Mouse (Mus musculus): ENCODE data around the gene Mxra7.

Gene Mxra7

DNA sequence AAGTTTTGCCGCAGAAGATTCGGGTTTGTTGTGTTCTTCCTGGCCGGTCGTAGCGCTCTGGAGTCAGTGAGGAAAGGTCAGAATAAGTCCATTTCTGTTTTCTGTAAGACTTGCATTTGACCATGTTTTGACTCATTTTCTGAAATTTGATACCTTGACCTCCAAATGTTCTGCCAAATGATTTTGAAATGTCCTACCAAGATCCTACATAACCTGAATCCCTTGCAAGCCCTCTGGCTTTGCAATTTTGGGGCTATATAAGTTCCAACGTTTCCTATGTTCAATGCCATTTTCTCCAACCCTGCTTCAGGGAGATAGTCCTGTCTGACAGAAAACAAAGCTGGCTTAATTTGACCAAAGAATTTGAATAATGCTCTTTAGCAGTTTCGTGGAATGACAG lies 63.5 kb downstream of the Mxra7 start:
- no peak for DNase-seq

DNA sequence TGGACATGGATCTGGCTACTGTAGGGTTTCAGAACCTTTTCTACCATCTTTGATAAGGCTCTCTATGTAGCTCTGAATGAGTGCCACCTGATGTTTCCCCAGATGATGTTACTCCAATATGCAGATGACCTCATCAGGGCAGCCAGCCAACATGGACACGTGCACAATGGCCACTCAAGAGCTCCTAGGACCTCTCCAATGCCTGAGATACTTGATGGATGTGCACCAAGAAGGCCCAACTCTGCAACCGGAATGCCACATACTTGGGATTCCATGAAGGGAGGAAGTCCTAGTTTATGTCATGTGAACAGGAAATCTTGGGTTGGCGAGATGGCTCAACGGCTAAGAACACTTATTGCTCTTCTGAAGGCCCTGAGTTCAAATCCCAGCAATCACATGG lies 72.7 kb downstream of the Mxra7 start:
- DNase-seq, result no peak

DNA sequence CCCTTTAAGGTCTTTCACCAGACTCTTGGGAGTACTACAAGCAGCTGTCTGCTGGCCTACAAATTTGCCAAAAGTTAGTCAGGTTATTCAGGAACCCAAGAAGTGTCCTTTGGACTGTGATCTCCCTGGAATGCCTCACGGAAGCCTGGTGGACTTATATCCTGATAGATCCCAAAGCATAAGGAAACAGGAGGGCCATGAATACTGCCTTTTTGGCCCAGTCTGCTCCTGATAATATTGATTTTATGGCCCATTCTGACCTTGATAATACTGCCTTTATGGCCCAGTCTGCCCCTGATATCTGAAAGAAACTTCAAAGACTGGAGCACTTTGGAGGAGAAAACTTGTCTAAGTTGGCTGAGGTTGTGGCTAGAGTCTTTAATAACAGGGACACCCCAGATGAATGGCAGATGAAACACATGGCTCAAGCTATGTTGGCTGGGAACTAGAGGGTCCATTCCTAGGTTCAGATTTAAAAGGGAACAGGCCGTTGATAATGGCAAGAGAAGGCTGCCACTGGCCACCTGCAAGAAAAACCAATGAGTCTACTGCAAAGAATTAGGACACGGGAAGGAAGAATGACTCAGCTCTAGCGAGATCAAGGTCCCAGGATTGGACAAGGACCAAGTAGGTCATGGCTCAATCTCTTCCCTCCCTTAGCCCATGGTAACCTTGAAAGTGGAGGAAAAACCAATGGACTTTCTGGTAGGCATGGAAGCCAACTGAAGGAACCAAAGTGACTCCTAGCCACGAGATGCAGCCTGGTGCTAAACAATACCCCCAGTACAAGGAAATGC lies 74.0 kb downstream of the Mxra7 start:
- no peak for DNase-seq
